Mouse (Mus musculus) brown adipose tissue, adult 24 weeks (tissue): ENCODE data around the gene Zfp64. TPM values are rescaled to one million over a fixed set of nuclear protein-coding genes. Genes with fewer than 3 reads are reported as not detected.

Experiments
- H3K27ac ChIP-seq: fragments of 200-500 bp; replicated peaks from 2 replicates; pipeline ENCODE4 v1.5.1; 2012; ENCODE audit warnings: low read depth, mild to moderate bottlenecking, low read length
- H3K4me1 ChIP-seq: fragments of 200-500 bp; 2 replicates; pipeline ENCODE4 v1.6.1; 2012; ENCODE audit warnings: low read length, mixed read lengths; ENCODE audit not compliant: control insufficient read depth, insufficient read depth, insufficient read length
- H3K4me3 ChIP-seq: fragments of 200-500 bp; 2 replicates; pipeline ENCODE4 v1.5.1; 2012; ENCODE audit warnings: low read depth, mild to moderate bottlenecking, low read length, moderate library complexity; ENCODE audit not compliant: insufficient read depth
- polyA plus RNA-seq: library from polyadenylated mRNA; stranded (reverse); fragments of >200 nt; gene quantifications from 2 replicates; pipeline ENCODE4 v1.2.4, GENCODE M21; 2012; ENCODE audit not compliant: missing spikeins, insufficient read depth, insufficient read length

The Zfp64 gene
- polyA plus RNA-seq, 1 experiment: 5.8 TPM

DNA sequence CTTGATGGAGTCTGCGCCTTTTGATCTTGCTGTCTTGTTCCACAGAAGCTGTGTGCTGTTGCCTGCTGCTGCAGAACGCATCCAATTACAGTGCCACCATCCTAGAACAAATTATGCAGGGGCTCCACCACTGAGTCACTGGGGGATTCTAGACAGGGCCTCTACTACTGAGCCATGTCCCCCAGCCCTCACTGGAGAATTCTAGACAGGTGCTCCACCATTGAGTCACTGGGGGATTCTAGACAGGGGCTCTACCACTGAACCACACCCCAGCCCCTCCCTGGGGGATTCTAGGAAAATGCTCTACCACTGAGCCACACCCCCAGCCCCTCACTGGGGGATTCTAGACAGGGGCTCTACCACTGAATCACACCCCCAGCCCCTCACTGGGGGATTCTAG, 63.3 kb downstream of the Zfp64 start:
- no peak overlapping the region for H3K27ac ChIP-seq
- H3K4me3 ChIP-seq: no peak overlapping the region
- H3K4me1 ChIP-seq: no peaks in the 10 kb centered on the region

DNA sequence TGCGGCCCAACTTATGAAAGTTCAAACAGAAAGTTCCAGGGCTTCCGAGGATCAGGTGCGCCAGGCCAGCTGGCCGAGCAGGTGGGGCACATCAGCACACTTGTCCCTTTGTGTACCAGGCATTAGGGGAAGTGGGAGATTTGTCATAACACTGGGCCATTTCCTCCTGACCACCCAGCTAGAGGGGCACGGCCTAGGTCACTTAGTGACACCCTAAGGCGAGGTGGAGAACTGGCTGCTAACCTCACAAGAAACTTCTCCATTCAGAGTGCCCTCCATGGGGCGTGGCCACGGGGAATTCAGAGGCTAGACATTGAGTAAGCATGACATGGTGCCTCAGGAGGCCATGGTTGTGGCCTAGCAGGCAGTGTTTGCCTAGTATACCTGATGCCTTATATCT, 70.7 kb downstream of the Zfp64 start:
- H3K27ac ChIP-seq: no peak overlapping the region

GRCm38 (mm10) chr2:168882997-168883396, 72.4 kb downstream of the Zfp64 start:
- Histone ChIP-seq H3K4me3 (no peak overlapping the region), H3K27ac (no peak overlapping the region), H3K4me1 (no peaks in the 10 kb centered on the region)

More for the DNA sequence above, 70.7 kb downstream of the Zfp64 start:
- no peak overlapping the region for H3K4me3 ChIP-seq
- H3K4me1 ChIP-seq: no peaks in the 10 kb centered on the region

- Histone ChIP-seq H3K27ac (no peak overlapping the region), H3K4me3 (no peak overlapping the region), H3K4me1 (no peaks in the 10 kb centered on the region)
Observed at GRCm38 (mm10) chr2:168881927-168882326, 73.5 kb downstream of the Zfp64 start.

- Histone ChIP-seq H3K4me1 (no peaks in the 10 kb centered on the region), H3K4me3 (no peak overlapping the region), H3K27ac (no peak overlapping the region)
Observed at GRCm38 (mm10) chr2:168879573-168879972, 75.8 kb downstream of the Zfp64 start.

GRCm38 (mm10) chr2:168878708-168879107, 76.7 kb downstream of the Zfp64 start:
- no peak overlapping the region for H3K4me3 ChIP-seq
- no peaks in the 10 kb centered on the region for H3K4me1 ChIP-seq
- no peak overlapping the region for H3K27ac ChIP-seq

DNA sequence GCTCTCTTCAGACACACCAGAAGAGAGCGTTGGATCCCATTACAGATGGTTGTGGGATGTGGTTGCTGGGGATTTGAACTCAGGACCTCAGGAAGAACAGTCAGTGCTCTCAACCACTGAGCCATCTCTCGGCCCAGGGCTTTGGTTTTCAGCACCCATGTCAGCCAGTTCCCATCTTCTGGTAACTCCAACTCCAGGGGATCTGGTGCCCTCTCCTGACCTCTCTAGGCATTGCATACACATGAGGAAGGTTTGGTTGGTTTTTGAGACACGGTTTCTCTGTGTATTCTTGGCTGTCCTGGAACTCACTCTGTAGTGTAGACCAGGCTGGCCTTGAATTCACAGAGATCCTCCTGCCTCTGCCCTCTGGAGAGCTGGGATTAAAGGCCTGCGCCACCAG, 77.2 kb downstream of the Zfp64 start:
- H3K27ac ChIP-seq: no peak overlapping the region
- no peak overlapping the region for H3K4me3 ChIP-seq
- no peaks in the 10 kb centered on the region for H3K4me1 ChIP-seq

DNA sequence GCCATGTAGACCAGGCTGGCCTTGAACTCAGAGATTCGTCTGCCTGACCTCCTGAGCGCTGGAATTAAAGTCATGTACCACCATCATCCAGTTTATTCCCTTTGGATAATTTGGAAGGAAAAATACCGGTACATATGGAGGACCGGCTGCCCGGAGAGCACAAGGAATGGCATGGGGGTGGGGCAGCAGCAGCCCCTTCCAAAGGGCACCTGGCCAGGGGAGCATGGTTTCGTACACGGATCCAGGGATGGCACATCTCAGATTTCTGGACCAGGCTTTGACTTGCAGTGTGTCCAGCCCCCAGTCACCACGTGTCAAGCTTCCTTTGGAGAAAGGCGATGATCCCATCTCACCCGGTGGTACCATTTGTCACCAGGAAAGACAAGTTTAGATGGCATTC, 78.8 kb downstream of the Zfp64 start:
- Histone ChIP-seq H3K4me3 (no peak overlapping the region), H3K27ac (no peak overlapping the region), H3K4me1 (no peaks in the 10 kb centered on the region)

- Histone ChIP-seq H3K4me1 (no peaks in the 10 kb centered on the region), H3K4me3 (no peak overlapping the region), H3K27ac (no peak overlapping the region)
Observed at GRCm38 (mm10) chr2:168874498-168874897, 80.9 kb downstream of the Zfp64 start.

- Histone ChIP-seq H3K27ac (no peak overlapping the region), H3K4me1 (no peaks in the 10 kb centered on the region), H3K4me3 (no peak overlapping the region)
Observed at GRCm38 (mm10) chr2:168871767-168872511, 83.4 kb downstream of the Zfp64 start.

DNA sequence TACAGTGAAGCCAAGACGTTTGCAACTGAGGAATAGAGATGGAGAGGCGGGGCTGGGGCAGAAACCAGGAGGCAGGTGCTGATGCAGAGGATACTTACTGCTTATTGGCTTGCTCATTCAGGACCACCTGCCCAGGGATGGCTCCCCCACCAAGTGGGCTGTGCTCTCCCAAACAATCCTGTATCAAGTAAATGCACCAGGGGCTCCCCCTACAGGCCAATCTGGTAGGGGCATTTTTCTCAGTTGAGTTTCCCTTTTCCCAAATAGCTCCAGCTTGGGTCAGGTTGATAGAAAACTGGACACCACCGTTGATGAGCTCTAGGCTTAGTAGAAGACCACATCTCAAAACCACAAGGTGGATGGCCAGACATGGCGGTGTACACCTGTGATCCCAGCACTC, 84.9 kb downstream of the Zfp64 start:
- H3K4me1 ChIP-seq: no peaks in the 10 kb centered on the region
- no peak overlapping the region for H3K4me3 ChIP-seq
- H3K27ac ChIP-seq: no peak overlapping the region

DNA sequence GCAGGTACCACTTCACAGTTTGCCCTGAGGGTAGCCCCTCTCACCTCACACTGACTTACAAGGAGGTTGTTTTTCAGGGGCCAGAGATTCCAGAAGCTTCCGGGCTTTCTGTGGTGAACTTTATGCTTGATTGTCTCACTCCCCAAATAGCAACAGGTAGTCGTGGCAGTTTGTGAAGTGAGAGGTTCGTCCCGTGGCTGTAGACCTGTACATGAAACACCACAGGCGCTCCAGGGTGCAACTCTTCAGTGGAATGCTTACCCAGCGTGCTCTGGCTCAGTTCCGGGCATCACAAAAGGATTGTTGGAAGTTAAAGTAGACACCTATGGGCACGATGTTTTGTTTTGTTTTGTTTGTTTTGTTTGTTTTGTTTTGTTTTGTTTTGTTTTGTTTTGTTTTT, 88.4 kb downstream of the Zfp64 start:
- Histone ChIP-seq H3K4me1 (no peaks in the 10 kb centered on the region), H3K4me3 (no peak overlapping the region)

GRCm38 (mm10) chr2:168866436-168866835, 89.0 kb downstream of the Zfp64 start:
- no peak overlapping the region for H3K4me3 ChIP-seq
- no peaks in the 10 kb centered on the region for H3K4me1 ChIP-seq
- H3K27ac ChIP-seq: no peak overlapping the region

More for the DNA sequence above, 88.4 kb downstream of the Zfp64 start:
- H3K27ac ChIP-seq: no peak overlapping the region

DNA sequence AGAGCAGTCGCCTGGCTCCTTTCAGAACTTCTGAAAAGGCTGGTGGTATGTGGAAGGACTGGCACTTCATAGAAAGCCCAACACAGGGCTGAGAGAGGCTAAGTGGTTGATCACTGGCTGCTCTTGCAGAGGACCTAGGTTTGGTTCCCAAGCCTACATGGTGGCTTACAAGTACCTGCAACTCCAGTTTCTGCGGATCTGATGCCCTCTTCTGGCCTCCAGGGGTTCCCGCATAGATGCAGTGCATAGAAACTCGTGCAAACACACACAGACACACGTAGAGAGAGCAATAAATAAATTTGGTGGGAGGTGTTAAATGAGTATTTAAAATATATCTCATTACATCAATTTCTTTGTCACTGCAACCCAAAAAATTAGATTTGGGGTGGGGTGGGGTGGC, 90.5 kb downstream of the Zfp64 start:
- Histone ChIP-seq H3K4me3 (no peak overlapping the region), H3K27ac (no peak overlapping the region), H3K4me1 (no peaks in the 10 kb centered on the region)

DNA sequence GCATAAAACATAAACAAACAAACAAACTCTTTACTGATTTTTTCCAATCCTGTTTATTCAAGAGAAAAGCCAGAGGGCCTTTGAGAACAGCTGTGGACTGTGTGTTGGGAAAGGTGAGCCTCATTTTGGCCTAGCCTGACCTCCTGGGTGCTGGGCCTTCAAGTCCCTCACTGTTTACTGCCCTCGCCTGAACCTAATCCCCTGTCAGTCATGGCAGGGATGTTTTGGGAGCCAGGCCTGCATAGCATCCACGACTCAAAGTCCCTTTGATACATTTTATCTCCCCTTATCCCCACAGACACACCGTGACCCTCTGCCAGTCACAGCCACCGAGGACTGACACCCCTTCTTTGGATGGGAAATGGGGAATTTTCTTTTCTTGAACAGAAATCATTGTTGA, 92.7 kb downstream of the Zfp64 start:
- Histone ChIP-seq H3K27ac (no peak overlapping the region), H3K4me1 (no peaks in the 10 kb centered on the region)

DNA sequence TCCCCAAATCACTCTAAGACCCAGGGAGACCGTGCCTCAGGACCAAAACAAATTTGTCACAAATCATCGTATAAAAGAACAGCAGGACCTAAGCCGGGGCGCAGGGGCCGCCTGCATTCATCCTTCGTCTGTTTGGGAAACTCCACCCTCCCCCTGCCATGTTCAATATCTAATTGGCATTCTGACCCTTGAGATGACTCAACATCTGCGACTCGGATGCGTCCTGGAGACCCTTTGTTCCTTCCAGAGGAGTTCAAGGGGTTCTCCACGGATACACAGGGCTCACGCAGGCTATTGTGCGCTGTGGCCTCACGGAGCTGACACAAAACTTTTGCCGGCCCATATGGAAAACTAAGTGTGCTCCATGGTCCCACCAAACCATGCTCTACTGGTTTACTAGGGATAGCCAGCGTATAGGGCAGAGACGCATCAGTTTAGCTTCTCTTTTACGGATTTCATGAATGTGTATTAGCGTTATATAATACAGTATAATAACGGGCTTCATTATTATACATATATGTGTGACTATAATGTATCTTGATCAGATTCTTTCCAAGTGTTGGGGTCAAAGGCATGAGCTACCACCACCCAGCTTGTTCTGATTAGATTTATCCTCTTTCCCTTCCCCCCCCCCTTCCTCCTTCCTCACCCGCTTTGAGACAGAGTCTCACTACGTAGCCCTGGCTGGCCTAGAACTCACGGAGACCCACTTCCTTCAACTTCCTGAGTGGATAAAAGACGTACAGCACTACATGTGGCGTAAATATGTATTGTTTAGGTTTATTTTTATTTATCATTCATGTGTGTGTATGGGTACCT, 94.3 kb downstream of the Zfp64 start:
- Histone ChIP-seq H3K27ac (no peak overlapping the region), H3K4me3 (no peak overlapping the region), H3K4me1 (no peaks in the 10 kb centered on the region)

More for the DNA sequence above, 92.7 kb downstream of the Zfp64 start:
- H3K4me3 ChIP-seq: no peak overlapping the region
